Mouse (Mus musculus) G1E (cell line): ENCODE measurements at regions not wholly inside any gene's neighbourhood (a gene's known extent, or its start where the extent isn't known, plus 50 kb on each side); places are given as distances from the start of the nearest gene placed in this dataset.

Experiments
- CTCF ChIP-seq: IDR thresholded peaks from 2 replicates; pipeline ENCODE4 v1.5.1; 2012; ENCODE audit warnings: low read depth, low read length, inconsistent platforms, mixed read lengths
- GATA1 ChIP-seq: IDR thresholded peaks from 2 replicates; pipeline ENCODE4 v1.6.1; 2012; ENCODE audit warnings: borderline replicate concordance, low read length, inconsistent platforms, mixed read lengths
- POLR2AphosphoS5 ChIP-seq: IDR thresholded peaks from 2 replicates; pipeline ENCODE4 v1.6.1; 2012; ENCODE audit warnings: low read depth, low read length, inconsistent platforms; ENCODE audit not compliant: insufficient replicate concordance
- TAL1 ChIP-seq: conservative IDR thresholded peaks from 2 replicates; pipeline ENCODE4 v1.6.1; 2012; ENCODE audit warnings: low read depth, low read length, inconsistent platforms, mixed read lengths

DNA sequence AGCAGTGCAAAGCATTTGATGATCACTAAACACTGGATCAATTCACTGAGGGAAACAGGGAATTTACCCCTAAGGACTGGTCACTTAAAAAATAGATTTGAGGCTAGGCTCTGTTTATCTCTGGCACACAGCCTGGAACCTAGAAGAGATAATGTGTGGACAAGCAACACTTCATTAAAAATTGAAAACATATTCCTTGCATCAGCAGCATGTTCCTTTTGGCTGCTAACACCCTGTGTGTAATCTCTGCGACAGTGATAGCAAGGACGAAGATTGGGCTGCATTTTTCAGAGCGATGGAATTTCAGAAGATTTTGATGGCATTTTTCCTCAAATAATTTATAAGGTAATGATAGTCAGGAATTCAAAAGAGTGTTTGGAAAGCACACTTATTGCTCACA lies 310.9 kb downstream of the Nova1 start:
- TF ChIP-seq CTCF (no peak), POLR2AphosphoS5 (no peak), TAL1 (no peak), GATA1 (no peak)
